Mouse (Mus musculus) heart, postnatal 0 days (tissue): ENCODE measurements around the gene Smim4.

Experiments
- CTCF ChIP-seq: IDR thresholded peaks from 2 replicates; pipeline ENCODE4 v1.5.1; 2016; ENCODE audit warnings: antibody characterized with exemption, control low read depth, low read depth
- EP300 ChIP-seq: IDR thresholded peaks from 2 replicates; pipeline ENCODE4 v1.6.1; 2016; ENCODE audit warnings: antibody characterized with exemption, low read depth

- no peak for TF ChIP-seq CTCF
- TF ChIP-seq EP300, result no peak
These were observed 40.8 kb upstream of the Smim4 start for GRCm38 (mm10) chr14:31169508-31169907.
